Mouse (Mus musculus) Patski (cell line): ENCODE data around the gene Ccng2. TPM values are rescaled to one million over a fixed set of nuclear protein-coding genes. Genes with fewer than 3 reads are reported as not detected.

Experiments used
- ATAC-seq: fragments of 100-300 bp; one replicate; pipeline ENCODE4 v1.8.0; 2021
- CTCF ChIA-PET: fragments of 350-600 bp; sonication (Branson Sonifier 250); formaldehyde crosslinking; loops from one replicate; lab custom pipeline; 2022; ENCODE audit warnings: inconsistent platforms; lab: Charles Lee
- POLR2A ChIA-PET: fragments of 350-600 bp; sonication (Branson Sonifier 250); formaldehyde crosslinking; loops from one replicate; lab custom pipeline; 2022; ENCODE audit warnings: antibody characterized with exemption, inconsistent platforms; lab: Charles Lee
- DNase-seq: peaks from one replicate; pipeline ENCODE4 v3.0.0-alpha.2; 2011; ENCODE audit warnings: low read depth, low spot score
- H3K27me3 ChIP-seq: fragments of 371-371 bp; one replicate; pipeline ENCODE4 v1.5.1; 2021
- CTCF ChIP-seq: fragments of 100-300 bp; IDR thresholded peaks from one replicate; pipeline ENCODE4 v1.5.1; 2021
- in situ Hi-C: fragments of 300-500 bp; cut with MboI; formaldehyde crosslinking; loops from 3 replicates; pipeline ENCODE4 v1.11.1; 2018; ENCODE audit warnings: low pct_unique_long_range_greater_than_20kb, mixed read lengths
- polyA plus RNA-seq: library from polyadenylated mRNA; unstranded; gene quantifications from one replicate; pipeline ENCODE4 v1.2.3, GENCODE M21; 2021

The Ccng2 gene
- polyA plus RNA-seq, 1 experiment from 2014 or later = 53.8 TPM

DNA sequence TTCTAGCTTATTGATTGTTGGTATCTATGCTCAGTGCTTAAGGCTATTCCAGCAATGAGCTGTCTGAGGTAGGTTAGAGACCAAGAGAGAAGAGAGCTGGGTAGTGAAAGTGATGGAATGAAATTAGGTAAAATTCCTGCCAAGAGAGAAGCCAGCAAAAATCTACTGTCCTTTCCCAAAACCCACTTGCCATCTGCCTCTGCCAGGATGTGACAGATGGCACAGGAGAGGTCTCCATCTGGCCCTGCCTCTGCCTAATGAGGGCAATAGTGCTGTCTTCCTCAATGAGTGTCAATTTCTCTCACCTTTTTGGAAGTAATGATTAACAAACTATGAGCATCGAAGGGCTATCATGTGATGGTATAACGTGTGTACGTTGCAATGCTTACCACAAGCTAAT lies 31.2 kb upstream of the Ccng2 start:
- ATAC-seq = no peak
- TF ChIP-seq CTCF = no peak
- DNase-seq = no peak
- in situ Hi-C loops = no loop called here
- ChIA-PET CTCF (interaction anchor here (0.9 to 1.9 kb wide), 4 partner anchors 9 to 15 kb away, joined by 3 to 8 read pairs (median 4); no protein-coding TSS in a partner anchor), POLR2A (no interaction called here)
- no peaks in the 10 kb centered on the region for H3K27me3 ChIP-seq

DNA sequence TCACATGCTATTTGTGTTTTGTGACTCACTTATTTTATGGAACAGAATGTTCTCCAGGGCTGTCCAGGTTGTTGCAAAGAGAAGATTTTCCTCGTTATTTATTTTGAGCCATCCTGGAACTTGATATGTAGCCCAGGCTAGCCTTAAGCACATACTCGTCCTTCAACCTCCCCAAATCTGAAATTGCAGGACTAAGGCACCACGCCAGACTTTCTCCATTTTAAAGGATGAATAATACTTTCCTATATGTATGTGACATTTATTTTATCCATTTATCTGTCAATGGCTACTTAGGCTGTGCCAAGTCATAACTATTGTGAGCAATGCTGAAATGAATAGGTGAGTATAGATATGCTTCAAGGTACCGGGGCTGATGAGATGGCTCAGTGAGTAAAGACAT lies 30.5 kb upstream of the Ccng2 start:
- CTCF ChIA-PET = interaction anchor here (1.3 to 1.9 kb wide), 3 partner anchors 14 kb away, joined by 4 to 8 read pairs (median 6); no protein-coding TSS in a partner anchor
- no peaks in the 10 kb centered on the region for H3K27me3 ChIP-seq
- POLR2A ChIA-PET = no interaction called here
- TF ChIP-seq CTCF = no peak
- DNase-seq (no peak), ATAC-seq (no peak)
- in situ Hi-C loops = no loop called here

- TF ChIP-seq CTCF = no peak
- ATAC-seq (no peak), DNase-seq (no peak)
- ChIA-PET CTCF (interaction anchor here (0.8 to 1.7 kb wide), 4 partner anchors 9 to 18 kb away, joined by 3 to 4 read pairs (median 3); no protein-coding TSS in a partner anchor), POLR2A (interaction anchor here (0.7 to 1.1 kb wide), 2 partner anchors 26 to 41 kb away, joined by 3 to 4 read pairs; no protein-coding TSS in a partner anchor)
- in situ Hi-C loops = no loop called here
- H3K27me3 ChIP-seq = no peaks in the 10 kb centered on the region
Measured at GRCm38 (mm10) chr5:93239590-93240544, 27.2 kb upstream of the Ccng2 start.

DNA sequence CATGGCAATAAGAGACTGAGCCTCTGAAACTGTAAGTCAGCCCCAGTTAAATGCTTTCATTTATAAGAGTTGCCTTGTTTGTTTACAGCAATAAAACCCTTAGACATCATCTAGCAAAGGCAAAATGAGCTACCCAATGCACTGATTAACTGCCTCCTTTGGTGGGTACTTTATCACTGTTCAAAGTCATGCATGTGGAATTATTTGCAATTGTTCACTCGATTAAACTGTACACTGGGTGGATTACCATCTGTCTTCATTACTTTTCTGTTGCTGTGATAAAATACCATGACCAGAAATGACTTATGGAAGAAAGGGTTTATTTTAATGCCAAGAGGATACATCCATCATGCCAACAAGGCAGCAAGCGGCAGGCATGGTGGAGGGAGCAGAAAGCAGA lies 21.8 kb upstream of the Ccng2 start:
- DNase-seq (no peak), ATAC-seq (no peak)
- CTCF ChIA-PET = no interaction called here
- TF ChIP-seq CTCF = no peak
- no peaks in the 10 kb centered on the region for H3K27me3 ChIP-seq
- in situ Hi-C loops = no loop called here
- POLR2A ChIA-PET = interaction anchor here (1.1 kb wide), 1 partner anchor 13 kb away, joined by 3 read pairs; no protein-coding TSS in a partner anchor

GRCm38 (mm10) chr5:93249940-93250578 lies 17.0 kb upstream of the Ccng2 start:
- no peak for ATAC-seq
- ChIA-PET POLR2A (no interaction called here), CTCF (interaction anchor here (0.7 to 2.2 kb wide), 10 partner anchors 8 to 22 kb away, joined by 3 to 8 read pairs (median 4); no protein-coding TSS in a partner anchor)
- in situ Hi-C loops = no loop called here
- H3K27me3 ChIP-seq = no peaks in the 10 kb centered on the region
- TF ChIP-seq CTCF = no peak
- no peak for DNase-seq

- ATAC-seq = no peak
- ChIA-PET POLR2A (no interaction called here), CTCF (interaction anchor here (0.7 to 2.2 kb wide), 9 partner anchors 7 to 23 kb away, joined by 3 to 8 read pairs (median 4); no protein-coding TSS in a partner anchor)
- H3K27me3 ChIP-seq = no peaks in the 10 kb centered on the region
- in situ Hi-C loops = no loop called here
- DNase-seq = no peak
- TF ChIP-seq CTCF = no peak
Measured at GRCm38 (mm10) chr5:93251001-93251760, 15.9 kb upstream of the Ccng2 start.

GRCm38 (mm10) chr5:93255759-93256265 lies 11.2 kb upstream of the Ccng2 start:
- CTCF ChIA-PET = interaction anchor here (1.4 kb wide), 1 partner anchor 10 kb away, joined by 7 read pairs; no protein-coding TSS in a partner anchor
- POLR2A ChIA-PET = no interaction called here
- in situ Hi-C loops = no loop called here
- no peak for TF ChIP-seq CTCF
- no peak for DNase-seq
- H3K27me3 ChIP-seq = no peaks in the 10 kb centered on the region
- no peak for ATAC-seq

DNA sequence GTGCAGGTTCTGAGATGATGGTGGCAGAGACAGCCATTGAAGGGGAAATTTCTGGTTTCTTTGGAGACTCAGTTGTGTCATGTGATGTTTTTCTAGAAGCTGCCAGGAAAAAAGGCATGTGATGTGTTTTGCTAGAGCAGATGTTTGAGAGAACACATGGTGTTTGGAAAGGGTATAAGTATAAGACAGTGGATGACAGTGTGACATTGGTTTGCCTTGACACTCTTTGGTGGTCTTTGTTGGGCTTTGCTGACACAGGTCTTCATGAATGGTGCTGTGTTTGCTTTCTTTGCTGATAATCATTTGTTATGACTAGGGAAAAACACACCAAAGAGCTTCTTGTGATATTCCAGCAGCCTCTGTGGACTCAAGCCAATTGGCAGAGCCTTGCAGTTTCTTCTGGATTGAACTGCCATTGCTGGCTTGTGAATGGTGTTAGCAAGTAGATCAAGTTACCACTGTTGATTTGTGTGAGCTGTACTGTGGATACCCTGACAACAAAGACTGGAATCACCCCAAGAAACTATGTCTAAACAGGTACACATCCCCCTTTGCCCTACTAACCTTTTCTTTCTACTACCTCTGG lies 10.1 kb upstream of the Ccng2 start:
- ATAC-seq (no peak), DNase-seq (no peak)
- no peaks in the 10 kb centered on the region for H3K27me3 ChIP-seq
- TF ChIP-seq CTCF = no peak
- in situ Hi-C loops = no loop called here
- ChIA-PET POLR2A (interaction anchor here (0.7 kb wide), 1 partner anchor 53 kb away, joined by 3 read pairs; no protein-coding TSS in a partner anchor), CTCF (interaction anchor here (1.4 kb wide), 1 partner anchor 9 kb away, joined by 7 read pairs; no protein-coding TSS in a partner anchor)

DNA sequence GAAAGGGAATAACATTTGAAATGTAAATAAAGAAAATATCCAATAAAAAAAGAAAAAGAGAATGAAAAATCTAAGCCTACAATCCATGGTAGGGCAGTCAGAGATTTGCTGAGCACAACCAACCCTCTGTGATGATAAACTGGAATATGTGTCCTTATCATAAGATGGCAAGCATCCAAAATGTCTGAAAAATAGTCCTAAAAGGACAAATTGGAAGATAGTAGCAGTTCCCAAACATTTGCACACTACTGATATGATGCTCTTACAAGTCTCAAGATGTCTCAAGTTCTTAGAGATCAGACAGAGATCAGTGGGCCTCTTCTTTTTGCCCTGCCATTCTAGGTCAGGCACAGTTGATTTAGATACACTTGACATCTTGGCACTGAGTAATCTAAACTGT lies 7.7 kb upstream of the Ccng2 start:
- TF ChIP-seq CTCF = no peak
- H3K27me3 ChIP-seq = no peaks in the 10 kb centered on the region
- DNase-seq (no peak), ATAC-seq (no peak)
- ChIA-PET POLR2A (no interaction called here), CTCF (no interaction called here)
- in situ Hi-C loops = no loop called here
